Mouse (Mus musculus): ENCODE data around the gene Syt13.

- TF ChIP-seq MAFK (IDR thresholded peaks at IDR 0.05; ENCODE audit: borderline replicate concordance, low read depth, low read length) (no peak), JUND (IDR thresholded peaks at IDR 0.05; ENCODE audit: low read depth, low read length) (no peak), EP300 (IDR thresholded peaks at IDR 0.05; ENCODE audit: low read depth in 1 of 2, low read length in 2 of 2) (no peak), RAD21 (IDR thresholded peaks at IDR 0.05; ENCODE audit: low read depth, low read length) (no peak), RCOR1 (IDR thresholded peaks at IDR 0.05; ENCODE audit: low read depth, low read length) (no peak), KAT2A (conservative IDR thresholded peaks at IDR 0.05; ENCODE audit: low read depth, low read length) (no peak), HCFC1 (IDR thresholded peaks at IDR 0.05; ENCODE audit: low read depth, low read length) (no peak), ZNF384 (IDR thresholded peaks at IDR 0.05; ENCODE audit: low read depth, low read length) (no peak), USF1 (IDR thresholded peaks at IDR 0.05; ENCODE audit: low read depth, low read length) (no peak)
These were observed 26.6 kb downstream of the Syt13 start for GRCm38 (mm10) chr2:92941463-92941862.
